Mouse (Mus musculus) ES-E14 (cell line): ENCODE data around the gene Ptpn20. TPM values are rescaled to one million over a fixed set of nuclear protein-coding genes. Genes with fewer than 3 reads are reported as not detected.

Experiments used
- DNase-seq: peaks from one replicate; pipeline ENCODE4 v3.0.0-alpha.2; 2013; ENCODE audit warnings: low read depth, low spot score
- H3K27ac ChIP-seq: 2 replicates; pipeline ENCODE4 v1.5.1; 2012; ENCODE audit warnings: low read depth, mild to moderate bottlenecking, low read length, moderate library complexity, mixed read lengths; ENCODE audit not compliant: poor library complexity, insufficient read depth, severe bottlenecking
- H3K36me3 ChIP-seq: 2 replicates; pipeline ENCODE4 v1.6.1; 2012; ENCODE audit warnings: mild to moderate bottlenecking, low read length, moderate library complexity, mixed read lengths; ENCODE audit not compliant: control insufficient read depth, poor library complexity, insufficient read depth, severe bottlenecking
- H3K4me1 ChIP-seq, 2 experiments: fragments of 150-350 bp in 1 of 2; sonication (generic) in 1 of 2; 2 replicates each; pipeline ENCODE4 v1.6.1; 2012; ENCODE audit warnings: low read length in 2 of 2, mild to moderate bottlenecking in 1 of 2, mixed read lengths in 1 of 2; ENCODE audit not compliant: control insufficient read depth in 2 of 2, insufficient read depth in 2 of 2, poor library complexity in 1 of 2
- H3K4me3 ChIP-seq, 2 experiments: fragments of 150-350 bp in 1 of 2; sonication (generic) in 1 of 2; 2 replicates each; pipeline ENCODE4 v1.5.1; 2012; ENCODE audit warnings: low read length in 2 of 2, low read depth in 1 of 2, mild to moderate bottlenecking in 1 of 2, mixed read lengths in 1 of 2; ENCODE audit not compliant: insufficient read depth in 1 of 2, poor library complexity in 1 of 2, severe bottlenecking in 1 of 2
- H3K9ac ChIP-seq: 2 replicates; pipeline ENCODE4 v1.6.1; 2012; ENCODE audit warnings: low read depth, mild to moderate bottlenecking, low read length, mixed read lengths; ENCODE audit not compliant: poor library complexity, insufficient read depth, severe bottlenecking
- H3K9me3 ChIP-seq: fragments of 150-350 bp; sonication (generic); 2 replicates; pipeline ENCODE4 v1.6.1; 2012; ENCODE audit warnings: low read depth, mild to moderate bottlenecking, low read length; ENCODE audit not compliant: control insufficient read depth, insufficient read depth
- CHD2 ChIP-seq: IDR thresholded peaks from 2 replicates; pipeline ENCODE4 v1.6.1; 2014; ENCODE audit warnings: mild to moderate bottlenecking, low read depth, low read length, inconsistent platforms
- HCFC1 ChIP-seq: IDR thresholded peaks from 2 replicates; pipeline ENCODE4 v1.6.1; 2012; ENCODE audit warnings: low read length, inconsistent platforms, borderline replicate concordance; ENCODE audit not compliant: insufficient read depth
- MAFK ChIP-seq: IDR thresholded peaks from 2 replicates; pipeline ENCODE4 v1.6.1; 2014; ENCODE audit warnings: mild to moderate bottlenecking, low read depth, low read length, inconsistent platforms; ENCODE audit not compliant: insufficient read depth
- ZC3H11A ChIP-seq: IDR thresholded peaks from 2 replicates; pipeline ENCODE4 v1.6.1; 2012; ENCODE audit warnings: low read depth, mild to moderate bottlenecking, inconsistent platforms, low read length, borderline replicate concordance
- ZNF384 ChIP-seq: IDR thresholded peaks from 2 replicates; pipeline ENCODE4 v1.6.1; 2012; ENCODE audit warnings: low read depth, low read length, inconsistent platforms
- in situ Hi-C, 2 experiments: fragments of 600-800 bp; cut with MboI; formaldehyde crosslinking; loops; one replicate each; pipeline ENCODE4 v1.15.1; 2025; ENCODE audit warnings: low sequenced_read_pairs in 2 of 2, inconsistent platforms in 1 of 2; ENCODE audit not compliant: unreplicated experiment in 2 of 2
- total RNA-seq: library from RNA; depleted of rRNA; stranded (reverse); fragments of 300-350 nt; gene quantifications from 2 replicates; pipeline ENCODE4 v1.2.3, GENCODE M21; 2012

Gene Ptpn20
- total RNA-seq, 1 experiment, result 0.54 TPM

GRCm38 (mm10) chr14:33669891-33670290, 80.9 kb downstream of the Ptpn20 start:
- in situ Hi-C loops, result loop anchor here in 1 of 2 experiments (10.0 kb wide), 1 partner anchor 265 kb away; no protein-coding TSS in a partner anchor
- Histone ChIP-seq H3K4me3 (no peak overlapping the region), H3K9ac (no peak overlapping the region), H3K36me3 (no peaks in the 10 kb centered on the region), H3K9me3 (no peaks in the 10 kb centered on the region), H3K27ac (no peak overlapping the region), H3K4me1 (no peaks in the 10 kb centered on the region)
- TF ChIP-seq ZC3H11A (no peak), CHD2 (no peak), HCFC1 (no peak), MAFK (no peak), ZNF384 (no peak)
- no peak for DNase-seq

GRCm38 (mm10) chr14:33673350-33674087, 84.5 kb downstream of the Ptpn20 start:
- Histone ChIP-seq H3K4me1 (no peaks in the 10 kb centered on the region), H3K9me3 (no peaks in the 10 kb centered on the region), H3K27ac (no peak overlapping the region), H3K9ac (no peak overlapping the region), H3K4me3 (no peak overlapping the region), H3K36me3 (no peaks in the 10 kb centered on the region)
- in situ Hi-C loops, result loop anchor here in 1 of 2 experiments (10.0 kb wide), 1 partner anchor 261 kb away; no protein-coding TSS in a partner anchor
- TF ChIP-seq ZC3H11A (0 out of 2 replicates have a peak, but pooled peaks have one; percentile 31), CHD2 (no peak)
- DNase-seq, result peak; percentile 16

GRCm38 (mm10) chr14:33677996-33678395, 89.0 kb downstream of the Ptpn20 start:
- in situ Hi-C loops, result loop anchor here (10.0 to 25.0 kb wide), 2 partner anchors 257 to 259 kb away; partner anchors contain the start of gene Gdf2 (in 1 of the 2)
- Histone ChIP-seq H3K9ac (no peak overlapping the region), H3K4me1 (no peaks in the 10 kb centered on the region), H3K4me3 (no peak overlapping the region), H3K36me3 (no peaks in the 10 kb centered on the region), H3K27ac (no peak overlapping the region), H3K9me3 (no peaks in the 10 kb centered on the region)
- no peak for DNase-seq
- TF ChIP-seq ZC3H11A (peak; percentile 71), CHD2 (no peak)

- no peak overlapping the region for H3K9ac ChIP-seq
- TF ChIP-seq ZC3H11A, result no peak
- no peak for TF ChIP-seq HCFC1
- no peak for TF ChIP-seq MAFK
- no peak for TF ChIP-seq ZNF384
- TF ChIP-seq CHD2, result no peak
- in situ Hi-C loops, result loop anchor here (10.0 to 25.0 kb wide), 2 partner anchors 256 to 259 kb away; partner anchors contain the start of gene Gdf2 (in 1 of the 2)
- no peaks in the 10 kb centered on the region for H3K9me3 ChIP-seq
- no peaks in the 10 kb centered on the region for H3K36me3 ChIP-seq
- H3K4me3 ChIP-seq, result no peak overlapping the region
- no peak overlapping the region for H3K27ac ChIP-seq
- no peak for DNase-seq
- no peaks in the 10 kb centered on the region for H3K4me1 ChIP-seq
These were observed 89.7 kb downstream of the Ptpn20 start for GRCm38 (mm10) chr14:33678740-33679139.

GRCm38 (mm10) chr14:33680621-33681020, 91.6 kb downstream of the Ptpn20 start:
- no peaks in the 10 kb centered on the region for H3K4me1 ChIP-seq
- TF ChIP-seq CHD2, result no peak
- TF ChIP-seq ZC3H11A, result no peak
- TF ChIP-seq HCFC1, result no peak
- TF ChIP-seq ZNF384, result no peak
- TF ChIP-seq MAFK, result no peak
- H3K4me3 ChIP-seq, result no peak overlapping the region
- in situ Hi-C loops, result loop anchor here in 1 of 2 experiments (25.0 kb wide), 1 partner anchor 257 kb away; the partner anchor contains the start of gene Gdf2
- H3K9ac ChIP-seq, result no peak overlapping the region
- no peak for DNase-seq
- H3K9me3 ChIP-seq, result no peaks in the 10 kb centered on the region
- no peaks in the 10 kb centered on the region for H3K36me3 ChIP-seq
- H3K27ac ChIP-seq, result no peak overlapping the region
